Mouse (Mus musculus): ENCODE results near the gene Pde4d.

GRCm38 (mm10) chr13:109909111-109909510 lies 1459.4 kb downstream of the Pde4d start:
- TF ChIP-seq CTCF (IDR thresholded peaks at IDR 0.05; ENCODE audit: insufficient read depth, low read depth, low read length) (no peak), POLR2A (IDR thresholded peaks at IDR 0.05; ENCODE audit: insufficient read depth, low read depth, low read length) (no peak)
